Mouse (Mus musculus): ENCODE measurements around the gene Gm3476. TPM values are rescaled to one million over a fixed set of nuclear protein-coding genes. Genes with fewer than 3 reads are reported as not detected.
A peak's percentile ranks its signal among the peaks of the same experiment; 100 is the strongest.
"Not testable (repeated sequence)": the region's sequence is repeated elsewhere in the genome, so short reads cannot be mapped to it uniquely, and the experiment has no call there.

Gene Gm3476
- not detected for total RNA-seq (2021)
- long read RNA-seq, experiment 1: 0 reads
- long read RNA-seq, experiment 2: 0 reads

GRCm38 (mm10) chr14:6125707-6126106, at the start of gene Gm3476:
TSS of gene Gm3476 (minus strand) at chr14:6125807.
- DNase-seq (ENCODE audit: low spot score): not testable (repeated sequence)

DNA sequence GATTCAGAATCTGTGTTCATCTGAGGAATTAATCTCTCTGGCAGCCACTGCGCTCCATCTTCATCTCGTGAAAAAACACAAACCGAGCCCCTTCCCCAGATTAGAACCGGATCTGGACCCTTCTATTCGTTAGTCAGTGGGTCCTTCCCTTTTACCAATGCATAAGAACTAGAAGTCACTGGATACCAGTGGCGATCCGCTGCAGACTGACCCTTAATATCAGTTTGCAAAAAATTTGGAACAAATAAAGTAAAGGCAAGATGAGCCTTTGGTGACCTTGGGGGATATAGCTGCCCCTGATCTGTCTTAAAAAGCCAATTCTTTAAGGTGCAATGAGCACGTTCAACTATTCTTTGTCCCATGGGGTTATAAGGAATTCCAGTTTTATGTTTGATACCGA, 37.9 kb upstream of the Gm3476 start:
- not testable (repeated sequence) for DNase-seq (ENCODE audit: low spot score)

GRCm38 (mm10) chr14:6161085-6161484, 35.5 kb upstream of the Gm3476 start:
- not testable (repeated sequence) for DNase-seq (ENCODE audit: low spot score)

- DNase-seq (ENCODE audit: low spot score): peak; percentile 4
Observed at GRCm38 (mm10) chr14:6108272-6108925, 17.2 kb downstream of the Gm3476 start, which contains the start of gene Gm3468. TSS of gene Gm3468 (minus strand) at chr14:6108665.

- not testable (repeated sequence) for DNase-seq (ENCODE audit: low spot score)
Observed at GRCm38 (mm10) chr14:6107500-6107899, 18.1 kb downstream of the Gm3476 start.

- not testable (repeated sequence) for DNase-seq (ENCODE audit: low spot score)
Observed at GRCm38 (mm10) chr14:6093842-6094241, 31.8 kb downstream of the Gm3476 start, which contains the start of gene Gm8206. TSS of gene Gm8206 (minus strand) at chr14:6093942.

DNA sequence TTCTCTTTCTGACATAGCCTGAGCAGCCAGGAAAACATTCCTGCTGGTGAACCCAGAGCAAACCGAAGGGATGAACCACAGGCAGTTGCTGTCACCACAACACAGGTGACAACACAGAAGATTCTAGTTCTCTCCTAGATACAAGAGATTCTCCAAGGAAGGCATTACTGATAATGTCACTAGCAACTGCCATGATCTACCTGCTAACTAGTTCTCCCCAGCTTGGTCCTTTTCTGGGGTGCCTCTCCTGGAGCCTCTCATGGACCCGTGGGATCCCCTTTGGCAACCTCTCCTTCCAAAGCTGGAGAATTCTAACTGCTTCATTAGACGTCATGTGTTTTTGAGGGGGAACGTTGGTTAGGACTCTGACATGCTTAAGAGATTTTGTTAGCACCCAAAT, 67.4 kb downstream of the Gm3476 start, which contains the start of gene Gm6337:
Gene Gm6337, minus strand, starts transcription at position 101 of the 400 bp plus-strand sequence.
- not testable (repeated sequence) for DNase-seq (ENCODE audit: low spot score)

Other genes starting within 250 kb of the Gm3476 start
- gene Gm8237, start 245.4 kb downstream of the Gm3476 start, total RNA-seq (2021): not detected
- gene Gm3248, start 164.1 kb downstream of the Gm3476 start, total RNA-seq (2021): not detected
- gene Gm3453, start 146.7 kb downstream of the Gm3476 start, total RNA-seq (2021): not detected
- gene Gm6337, start 67.5 kb downstream of the Gm3476 start, total RNA-seq (2021): not detected
- gene Gm8206, start 31.9 kb downstream of the Gm3476 start, total RNA-seq (2021): not detected
- gene Gm3468, start 17.1 kb downstream of the Gm3476 start, total RNA-seq (2021): not detected
- gene Gm21560, start 93.5 kb upstream of the Gm3476 start, total RNA-seq (2021): not detected
- gene Gm3411, start 161.4 kb upstream of the Gm3476 start, total RNA-seq (2021): not detected
- not detected for gene Gm21103, start 179.0 kb upstream of the Gm3476 start, total RNA-seq (2021)
- gene Gm3618, start 217.9 kb upstream of the Gm3476 start, total RNA-seq (2021): not detected